Mouse (Mus musculus) limb, embryonic 14.5 days (tissue): Measurements from ENCODE around the gene Atf1. TPM values are rescaled to one million over a fixed set of nuclear protein-coding genes. Genes with fewer than 3 reads are reported as not detected.

ENCODE experiments used
- ATAC-seq: fragments of 200-750 bp; cut with Nextera tagmentation; 2 replicates; pipeline ENCODE4 v1.8.0; 2017; ENCODE audit warnings: low read depth, moderate number of reproducible peaks, moderate TSS enrichment; ENCODE audit not compliant: low FRiP score
- DNase-seq: peaks from one replicate; pipeline ENCODE4 v3.0.0-alpha.2; 2015; ENCODE audit warnings: low spot score
- H3K27ac ChIP-seq: fragments of 300-500 bp; sonication (generic); replicated peaks from 2 replicates; pipeline ENCODE4 v1.5.1; 2014; ENCODE audit warnings: low read depth, mild to moderate bottlenecking, low read length, moderate library complexity, mixed read lengths
- H3K27me3 ChIP-seq: fragments of 300-500 bp; sonication (generic); 2 replicates; pipeline ENCODE4 v1.6.1; 2014; ENCODE audit warnings: low read length, mixed read lengths; ENCODE audit not compliant: control insufficient read depth, insufficient read depth
- H3K36me3 ChIP-seq: fragments of 300-500 bp; sonication (generic); 2 replicates; pipeline ENCODE4 v1.6.1; 2014; ENCODE audit warnings: mild to moderate bottlenecking, low read length, moderate library complexity, mixed read lengths; ENCODE audit not compliant: control insufficient read depth, insufficient read depth
- H3K4me1 ChIP-seq: fragments of 300-500 bp; sonication (generic); 2 replicates; pipeline ENCODE4 v1.6.1; 2014; ENCODE audit warnings: antibody characterized with exemption, low read length, mixed read lengths; ENCODE audit not compliant: control insufficient read depth, insufficient read depth
- H3K4me2 ChIP-seq: fragments of 300-500 bp; sonication (generic); replicated peaks from 2 replicates; pipeline ENCODE4 v1.6.1; 2014; ENCODE audit warnings: low read depth, mild to moderate bottlenecking, low read length, moderate library complexity; ENCODE audit not compliant: severe bottlenecking
- H3K4me3 ChIP-seq: fragments of 300-500 bp; sonication (generic); replicated peaks from 2 replicates; pipeline ENCODE4 v1.5.1; 2014; ENCODE audit warnings: low read length
- H3K9ac ChIP-seq: fragments of 300-500 bp; sonication (generic); 2 replicates; pipeline ENCODE4 v1.6.1; 2014; ENCODE audit warnings: mild to moderate bottlenecking, low read depth, low read length, moderate library complexity; ENCODE audit not compliant: severe bottlenecking
- H3K9me3 ChIP-seq: fragments of 300-500 bp; sonication (generic); 2 replicates; pipeline ENCODE4 v1.6.1; 2016; ENCODE audit warnings: low read length; ENCODE audit not compliant: control insufficient read depth
- POLR2A ChIP-seq: fragments of 200-500 bp; IDR thresholded peaks from 2 replicates; pipeline ENCODE4 v1.8.0; 2012; ENCODE audit warnings: inconsistent platforms, mild to moderate bottlenecking, moderate library complexity, borderline replicate concordance; ENCODE audit not compliant: insufficient read depth, insufficient read length; ENCODE audit errors: extremely low read depth
- WGBS: fragments of 180-500 bp; shearing (Covaris S2); extraction: QIAGEN DNeasy Blood & Tissue Kit; methylation state at CpG from one replicate; pipeline ENCODE4 v1.1.7; 2014; 5-methylcytosine and 5-hydroxymethylcytosine counted together
- polyA plus RNA-seq, 2 experiments: library from polyadenylated mRNA; depleted of rRNA in 1 of 2; stranded (reverse) in 1 of 2; unstranded in 1 of 2; fragments of >200 nt; fragmentation: Nextera tagmentation in 1 of 2; extraction: Ambion mirVana in 1 of 2; gene quantifications; 2 replicates each; pipeline versions ENCODE4 v1.2.1 to v1.2.3; 2012 to 2014

Gene Atf1
- polyA plus RNA-seq, 2 experiments: 32.8 to 44.2 TPM

DNA sequence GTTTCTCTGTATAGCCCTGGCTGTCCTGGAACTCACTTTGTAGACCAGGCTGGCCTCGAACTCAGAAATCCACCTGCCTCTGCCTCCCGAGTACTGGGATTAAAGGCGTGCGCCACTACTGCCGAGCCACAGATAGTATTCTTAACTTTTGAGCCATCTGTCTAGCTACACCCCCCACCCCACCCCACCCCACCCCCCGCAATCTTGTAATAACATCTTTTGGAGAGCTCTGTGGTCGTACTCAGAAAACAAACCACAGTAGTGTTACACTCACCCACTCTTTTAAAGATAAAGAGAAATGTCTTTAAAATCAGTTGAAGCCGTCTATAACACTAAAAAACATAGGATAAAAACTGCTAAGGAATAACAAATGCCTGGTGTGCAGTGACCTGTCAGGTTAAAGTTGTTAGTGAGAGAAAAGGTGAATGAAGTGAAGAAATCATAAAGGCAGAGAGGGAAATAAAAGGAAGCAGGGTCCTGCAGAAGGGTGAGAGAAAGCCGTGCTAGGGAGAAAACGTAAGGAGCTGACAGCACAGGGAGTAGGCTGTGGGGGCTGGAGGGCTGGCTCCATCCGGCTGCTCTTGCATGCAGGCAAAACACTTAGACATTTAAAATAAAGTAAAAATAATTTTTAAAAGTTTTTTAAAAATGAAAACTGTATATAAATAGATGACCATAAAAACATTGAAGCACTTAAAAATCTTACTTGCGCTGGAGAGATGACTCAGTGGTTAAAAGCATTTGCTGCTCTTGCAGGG lies 7.8 kb downstream of the Atf1 start:
- H3K27me3 ChIP-seq: no peaks in the 10 kb centered on the region
- H3K9me3 ChIP-seq: no peaks in the 10 kb centered on the region
- peaks cover 67% of the 10 kb centered on the region for H3K36me3 ChIP-seq
- no peak overlapping the region for H3K4me3 ChIP-seq
- 90% methylated on average over 12 of the region's 12 CpGs for WGBS
- H3K27ac ChIP-seq: no peak overlapping the region
- no peak for TF ChIP-seq POLR2A
- no peak overlapping the region for H3K9ac ChIP-seq
- no peak overlapping the region for H3K4me2 ChIP-seq
- DNase-seq (no peak), ATAC-seq (no peak)
- H3K4me1 ChIP-seq: no peaks in the 10 kb centered on the region

DNA sequence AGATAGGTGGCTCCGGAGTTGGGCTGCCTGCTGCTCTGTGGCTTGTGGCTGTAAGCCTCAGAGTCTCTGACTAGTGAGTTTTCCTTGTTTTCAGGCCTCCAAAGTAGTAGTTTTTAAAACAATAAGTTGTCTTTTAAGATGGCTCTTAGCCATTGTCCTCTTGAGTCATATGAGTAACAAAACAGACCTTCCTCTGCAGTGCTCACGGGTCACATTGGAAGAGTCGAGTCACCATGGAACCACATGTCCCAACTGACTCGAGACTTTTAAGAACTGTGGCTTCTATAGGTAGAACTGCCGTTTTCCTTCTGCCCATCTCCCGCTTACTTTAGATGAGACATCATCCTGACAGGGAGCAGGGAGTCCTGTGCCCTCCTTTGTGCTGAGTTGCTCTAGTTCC lies 9.3 kb downstream of the Atf1 start:
- peaks cover 81% of the 10 kb centered on the region for H3K36me3 ChIP-seq
- WGBS: 88% methylated on average over 6 of the region's 6 CpGs
- no peak overlapping the region for H3K9ac ChIP-seq

DNA sequence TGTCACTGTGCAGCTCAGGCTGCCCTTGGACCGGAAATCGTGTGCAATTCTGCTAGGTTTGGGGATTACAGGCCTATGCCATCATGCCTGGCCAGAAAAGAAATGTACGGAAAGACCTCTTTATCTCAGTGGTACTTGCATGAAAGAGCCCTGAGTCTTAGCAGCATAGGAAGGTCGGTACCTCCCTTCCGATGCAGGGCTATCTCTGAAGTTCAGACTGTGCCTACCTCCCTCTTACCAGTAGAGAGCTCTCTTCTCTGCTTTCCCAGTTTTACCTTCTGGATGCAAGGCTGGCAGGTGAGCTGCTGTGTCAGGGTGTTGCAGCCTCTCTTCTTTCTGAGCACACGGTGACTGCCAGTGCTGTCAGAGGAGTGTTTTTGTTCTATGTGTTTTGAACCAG lies 14.2 kb downstream of the Atf1 start:
- H3K36me3 ChIP-seq: peaks cover 89% of the 10 kb centered on the region
- H3K4me2 ChIP-seq: no peak overlapping the region
- 93% methylated on average over 6 of the region's 6 CpGs for WGBS
- ATAC-seq: no peak
- no peaks in the 10 kb centered on the region for H3K27me3 ChIP-seq
- no peaks in the 10 kb centered on the region for H3K9me3 ChIP-seq
- H3K27ac ChIP-seq: no peak overlapping the region
- no peaks in the 10 kb centered on the region for H3K4me1 ChIP-seq
- TF ChIP-seq POLR2A: no peak
- no peak for DNase-seq
- no peak overlapping the region for H3K4me3 ChIP-seq
- no peak overlapping the region for H3K9ac ChIP-seq

More for the DNA sequence above, 9.3 kb downstream of the Atf1 start:
- no peak for TF ChIP-seq POLR2A
- H3K9me3 ChIP-seq: no peaks in the 10 kb centered on the region
- no peak overlapping the region for H3K27ac ChIP-seq
- no peak overlapping the region for H3K4me3 ChIP-seq
- DNase-seq (no peak), ATAC-seq (no peak)
- no peak overlapping the region for H3K4me2 ChIP-seq
- H3K4me1 ChIP-seq: no peaks in the 10 kb centered on the region
- no peaks in the 10 kb centered on the region for H3K27me3 ChIP-seq

GRCm38 (mm10) chr15:100245951-100246350 lies 18.3 kb downstream of the Atf1 start:
- Histone ChIP-seq H3K36me3 (peaks cover 90% of the 10 kb centered on the region), H3K27me3 (no peaks in the 10 kb centered on the region), H3K9ac (no peak overlapping the region), H3K9me3 (no peaks in the 10 kb centered on the region), H3K27ac (no peak overlapping the region), H3K4me3 (no peak overlapping the region), H3K4me2 (no peak overlapping the region), H3K4me1 (no peaks in the 10 kb centered on the region)
- 97% methylated on average over 7 of the region's 7 CpGs for WGBS
- TF ChIP-seq POLR2A: no peak
- DNase-seq (no peak), ATAC-seq (no peak)

DNA sequence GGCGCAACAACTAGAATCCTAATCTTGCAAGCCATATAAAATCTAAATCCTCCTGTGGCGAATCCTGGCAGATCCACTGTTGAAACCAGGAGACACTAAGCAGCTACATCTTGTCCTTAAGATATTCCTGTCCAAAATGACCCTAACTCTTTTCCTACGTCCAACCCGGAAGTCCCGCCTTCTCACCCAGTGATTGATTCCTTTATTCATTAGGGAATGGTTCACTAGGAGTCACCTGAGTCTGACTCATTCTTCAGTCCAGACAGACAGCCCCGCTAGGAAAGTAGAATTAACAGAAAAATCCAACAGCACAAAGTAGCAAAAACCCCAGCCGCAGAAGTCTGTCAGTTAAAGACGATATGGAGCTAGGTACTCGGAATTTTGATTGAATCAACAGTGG lies 19.7 kb downstream of the Atf1 start:
- H3K9me3 ChIP-seq: no peaks in the 10 kb centered on the region
- peaks cover 91% of the 10 kb centered on the region for H3K36me3 ChIP-seq
- H3K27ac ChIP-seq: no peak overlapping the region
- no peaks in the 10 kb centered on the region for H3K27me3 ChIP-seq
- 95% methylated on average over 9 of the region's 9 CpGs for WGBS
- no peak overlapping the region for H3K9ac ChIP-seq
- ATAC-seq (no peak), DNase-seq (no peak)
- H3K4me2 ChIP-seq: no peak overlapping the region
- H3K4me1 ChIP-seq: no peaks in the 10 kb centered on the region
- H3K4me3 ChIP-seq: no peak overlapping the region
- no peak for TF ChIP-seq POLR2A
